Mouse (Mus musculus) thymus, adult 18-20 months (tissue): ENCODE measurements around the gene Oxct2b.
"Not testable (repeated sequence)": the region's sequence is repeated elsewhere in the genome, so short reads cannot be mapped to it uniquely, and the experiment has no call there.

Experiments
- DNase-seq, 2 experiments: peaks; one replicate each; pipeline ENCODE4 v3.0.0; 2022; ENCODE audit warnings: mixed read lengths in 2 of 2

Oxct2b gene

DNA sequence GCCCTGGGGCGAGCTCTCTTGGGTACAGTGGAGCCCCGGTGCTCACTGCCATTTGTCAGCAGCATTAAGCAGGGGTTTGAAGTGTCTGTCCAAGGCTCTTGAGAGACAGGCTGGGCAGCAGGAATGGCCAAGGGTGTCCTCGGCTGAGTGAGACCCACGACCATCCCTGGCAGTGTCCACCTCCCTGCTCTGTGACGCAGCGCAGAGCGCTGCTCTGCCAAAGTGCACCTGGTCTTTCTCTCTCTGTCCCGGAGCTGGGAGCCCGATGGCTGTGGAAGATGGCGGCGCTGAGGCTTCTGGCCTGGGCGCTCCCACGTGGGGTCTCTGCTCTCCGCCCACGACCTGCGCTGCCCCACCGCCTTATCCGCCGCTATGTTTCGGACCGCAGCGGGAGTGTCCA is at the start of gene Oxct2b:
Oxct2b (plus strand) TSS at position 256 of the 400 bp plus-strand sequence.
- DNase-seq, result no peak

DNA sequence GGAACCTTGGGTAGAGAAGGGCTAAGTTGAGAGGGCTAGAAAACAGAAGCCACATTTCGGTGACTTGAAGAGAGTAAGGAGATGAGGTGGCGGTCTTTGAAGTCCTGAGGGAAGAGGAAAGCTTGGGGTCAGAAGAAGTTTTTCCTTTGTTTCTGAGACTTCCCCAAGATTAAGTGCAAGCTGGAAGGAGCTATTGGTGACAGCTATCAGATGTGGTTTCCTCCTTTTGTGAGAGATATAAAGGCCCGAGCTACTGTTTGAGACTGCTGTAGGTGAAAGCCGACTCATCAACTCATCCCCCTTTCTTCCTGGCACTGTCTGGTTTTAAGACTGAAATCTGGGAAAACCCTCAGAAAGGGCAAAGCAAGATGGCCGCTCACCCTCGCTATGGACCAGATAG is 47.4 kb upstream of the Oxct2b start:
- DNase-seq, result no peak

DNA sequence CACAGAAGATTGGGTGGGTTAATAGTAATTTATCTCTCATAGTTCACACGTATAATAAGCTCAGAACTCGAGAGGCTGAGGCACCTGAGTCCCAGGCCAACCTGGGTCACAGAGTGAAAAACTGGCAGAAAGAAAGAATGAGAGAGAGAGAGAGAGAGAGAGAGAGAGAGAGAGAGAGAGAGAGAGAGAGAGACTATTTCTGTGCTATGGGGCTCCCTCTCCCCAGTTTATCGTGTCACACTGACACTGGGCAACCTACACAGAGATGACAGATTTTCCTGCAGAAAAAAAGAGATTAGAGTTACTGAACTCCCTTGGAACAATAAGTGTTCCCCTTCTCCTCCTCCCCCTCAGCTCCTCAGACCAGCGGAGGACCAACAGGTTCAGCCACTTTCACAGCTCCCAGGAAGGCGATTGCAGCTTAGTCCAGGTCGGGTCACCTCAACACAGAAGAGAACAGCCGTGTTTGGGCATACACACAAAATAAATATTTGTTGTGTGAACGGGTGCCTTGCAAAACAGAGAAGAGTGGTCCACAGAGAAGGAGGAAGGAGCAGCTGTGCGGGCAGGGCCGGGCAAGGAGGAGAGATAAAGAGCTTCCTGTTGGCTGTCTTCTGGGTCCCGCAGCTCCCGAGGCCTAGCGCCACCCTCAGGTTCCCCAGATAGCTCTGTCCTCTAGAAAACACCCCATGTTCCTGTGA is 44.6 kb upstream of the Oxct2b start:
- peak; percentile 11 to 32 for DNase-seq

DNA sequence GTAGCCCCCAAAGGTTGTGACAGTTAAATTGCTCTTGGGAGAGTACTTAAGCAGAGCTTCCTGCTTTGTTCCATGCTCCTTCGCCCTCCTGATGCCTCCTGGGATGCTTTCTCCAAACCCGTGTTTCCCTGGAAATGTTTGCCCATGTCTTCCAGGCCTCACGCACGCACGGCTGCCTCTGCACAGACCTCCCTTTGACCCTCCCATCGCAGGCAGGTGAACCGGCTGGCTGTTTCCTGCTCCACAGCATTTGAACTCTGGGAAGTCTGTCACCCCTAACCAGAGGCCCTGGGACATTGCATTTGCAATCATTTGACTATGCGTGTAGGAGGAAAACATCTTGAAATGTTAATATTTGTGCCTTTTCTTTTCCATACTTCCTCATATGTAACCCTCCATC is 39.1 kb upstream of the Oxct2b start:
- no peak for DNase-seq

DNA sequence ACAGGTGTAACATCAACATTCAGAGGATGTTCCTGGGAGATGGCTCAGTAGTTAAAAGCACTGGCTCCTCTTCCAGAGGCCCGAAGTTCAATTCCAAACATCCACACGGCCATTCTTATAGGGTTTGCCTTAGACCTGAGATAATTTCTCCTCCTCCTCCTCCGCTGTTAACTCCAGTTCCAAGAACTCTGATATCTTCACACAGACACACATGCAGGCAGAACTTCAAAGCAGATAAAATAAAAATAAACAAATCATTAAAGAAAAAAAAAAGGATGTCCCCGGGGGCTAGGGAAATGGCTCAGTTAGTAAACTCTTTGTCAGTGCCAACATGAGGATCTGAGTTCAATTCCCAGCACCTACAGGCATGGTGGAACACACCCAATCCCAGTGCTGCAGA is 37.8 kb upstream of the Oxct2b start:
- no peak for DNase-seq

DNA sequence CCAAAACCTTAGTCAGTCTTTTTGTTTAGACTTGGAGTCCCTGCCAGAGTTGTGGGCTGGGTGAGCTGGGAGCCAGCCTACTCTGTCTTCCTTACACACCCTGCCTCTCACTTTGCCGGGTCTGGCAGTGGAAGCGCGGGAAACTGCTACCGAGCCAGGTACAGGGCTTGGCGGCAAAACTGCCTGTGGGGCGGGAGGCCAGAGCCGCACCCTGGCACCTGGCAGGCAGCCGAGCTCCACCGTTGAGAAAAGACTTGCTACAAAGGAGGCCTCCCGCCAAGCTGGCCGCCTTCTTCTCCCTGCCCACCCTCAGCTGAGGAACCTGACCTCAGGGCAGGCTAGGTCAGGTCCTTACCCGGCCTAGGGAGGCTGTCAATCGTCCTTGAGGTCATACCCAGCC is 35.3 kb upstream of the Oxct2b start:
- no peak for DNase-seq

DNA sequence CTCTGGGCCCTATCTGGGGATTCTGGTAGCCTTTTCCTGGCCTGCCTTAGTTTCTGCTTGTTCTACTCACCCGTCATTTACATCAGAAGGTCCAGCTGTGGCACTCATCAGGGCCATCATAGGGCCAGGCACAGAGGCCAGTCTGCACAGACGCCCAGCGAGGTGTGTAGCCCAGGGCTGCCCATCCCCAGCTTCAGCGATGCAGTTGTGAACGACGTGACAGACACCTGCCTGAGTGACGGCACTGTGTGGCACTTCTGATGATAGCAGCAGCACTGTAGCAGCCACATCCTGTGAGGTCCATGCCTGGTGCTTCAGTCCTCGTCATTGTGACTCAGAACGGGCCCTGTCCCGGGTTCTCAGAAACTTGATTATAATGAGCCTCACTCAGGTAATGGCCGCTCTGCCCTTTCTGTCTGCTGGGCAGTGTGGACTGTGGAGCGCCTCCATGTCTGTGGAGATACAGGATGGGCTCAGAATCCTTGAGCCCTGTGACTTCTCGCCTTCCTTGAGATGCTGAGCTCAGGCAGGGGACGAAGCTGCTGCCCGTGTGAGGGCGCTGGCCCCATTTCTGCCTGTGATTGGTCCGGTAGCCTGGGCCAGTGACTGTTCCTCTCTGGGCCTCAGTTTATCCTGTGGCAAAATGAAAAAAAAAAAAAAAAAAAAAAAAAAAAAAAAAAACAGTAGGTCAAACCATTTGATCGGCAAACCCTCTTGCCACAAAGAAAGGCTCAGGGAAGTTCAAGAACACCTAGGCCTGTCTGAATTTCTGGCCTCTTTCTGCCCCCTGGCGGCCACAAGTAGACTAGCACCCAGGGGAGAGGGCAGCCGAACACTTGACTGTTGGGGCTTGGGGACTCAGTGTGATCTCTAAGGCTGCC is 33.5 kb upstream of the Oxct2b start:
- peak in 1 of 2 experiments; percentile 45 for DNase-seq

DNA sequence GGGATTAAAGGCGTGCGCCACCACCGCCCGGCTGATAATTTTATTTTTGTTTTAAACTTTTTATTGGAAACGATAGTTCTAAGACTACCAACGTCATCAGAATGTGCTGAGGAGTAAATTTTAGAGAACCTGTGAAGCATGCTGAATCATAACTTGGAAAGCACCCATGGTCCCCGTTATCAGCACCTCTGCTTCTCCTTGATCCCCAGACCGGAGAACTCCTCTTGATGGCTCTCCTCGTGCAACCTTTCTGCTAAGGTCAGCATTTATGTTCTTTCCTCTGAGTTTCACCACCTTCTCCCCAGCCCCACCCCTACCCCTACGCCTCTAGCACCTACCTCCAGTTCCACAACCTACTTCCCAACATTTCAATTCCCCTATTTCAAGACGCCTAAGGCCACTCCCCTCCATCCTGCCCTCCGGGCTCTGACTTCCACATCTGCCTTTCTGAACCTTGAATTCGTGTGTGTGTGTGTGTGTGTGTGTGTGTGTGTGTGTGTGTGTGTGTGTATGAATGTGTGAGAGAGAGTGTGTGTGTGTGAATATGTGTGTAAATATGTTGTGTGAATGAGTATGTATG is 32.7 kb upstream of the Oxct2b start:
- no peak for DNase-seq

DNA sequence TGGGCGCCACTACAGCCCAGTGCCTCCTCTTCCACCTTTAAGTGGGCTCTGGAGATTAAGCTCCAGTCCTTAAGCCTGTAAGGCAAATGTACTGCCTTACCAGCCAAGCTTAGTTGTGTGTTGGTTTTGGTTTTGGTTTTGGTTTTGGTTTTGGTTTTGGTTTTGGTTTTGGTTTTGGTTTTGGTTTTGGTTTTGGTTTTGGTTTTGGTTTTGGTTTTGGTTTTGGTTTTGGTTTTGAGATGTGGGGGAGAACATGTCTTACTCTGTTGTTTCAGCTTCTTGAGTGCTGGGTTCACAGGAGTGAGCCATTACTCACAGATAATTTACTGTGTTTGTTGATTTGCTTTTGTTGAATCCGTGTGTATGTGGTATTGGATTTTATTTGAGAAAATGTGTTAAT is 30.8 kb upstream of the Oxct2b start:
- DNase-seq, result no peak

DNA sequence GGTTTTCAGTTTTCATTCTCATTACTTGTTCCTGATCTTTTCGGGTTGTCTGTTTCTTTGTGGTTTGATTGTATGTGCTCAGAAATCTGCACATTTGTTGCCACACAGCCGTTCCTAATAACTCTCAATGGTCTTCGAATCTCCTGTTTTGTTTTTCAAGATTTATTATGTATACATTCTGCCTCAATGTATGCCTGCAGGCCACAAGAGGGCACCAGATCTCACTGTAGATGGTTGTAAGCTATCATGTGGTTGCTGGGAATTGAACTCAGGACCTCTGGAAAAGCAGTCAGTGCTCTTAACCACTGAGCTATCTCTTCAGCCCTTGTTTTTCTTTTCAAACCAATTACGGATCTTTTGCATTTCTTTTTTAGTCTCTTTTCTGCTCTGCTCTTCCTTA is 29.7 kb upstream of the Oxct2b start:
- DNase-seq, result no peak

DNA sequence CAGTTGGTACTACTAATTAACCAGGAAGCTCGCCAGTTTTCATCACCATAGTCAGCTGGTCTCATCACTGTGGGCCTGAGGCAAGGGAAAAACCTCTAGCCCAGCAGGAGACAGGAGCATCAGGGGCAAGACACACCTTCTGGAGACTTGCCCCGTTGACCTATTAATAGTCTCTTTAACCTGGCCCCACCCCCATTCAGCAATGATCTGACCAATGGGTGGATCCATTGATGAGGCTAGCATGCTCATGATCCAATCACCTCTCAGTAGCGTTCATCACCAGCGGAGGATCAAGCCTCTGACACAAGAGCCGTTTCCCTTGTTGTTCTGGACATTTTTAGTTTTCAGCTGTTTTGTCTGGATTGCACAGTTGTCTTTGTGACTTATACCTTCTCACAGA is 23.4 kb upstream of the Oxct2b start:
- DNase-seq, result no peak

DNA sequence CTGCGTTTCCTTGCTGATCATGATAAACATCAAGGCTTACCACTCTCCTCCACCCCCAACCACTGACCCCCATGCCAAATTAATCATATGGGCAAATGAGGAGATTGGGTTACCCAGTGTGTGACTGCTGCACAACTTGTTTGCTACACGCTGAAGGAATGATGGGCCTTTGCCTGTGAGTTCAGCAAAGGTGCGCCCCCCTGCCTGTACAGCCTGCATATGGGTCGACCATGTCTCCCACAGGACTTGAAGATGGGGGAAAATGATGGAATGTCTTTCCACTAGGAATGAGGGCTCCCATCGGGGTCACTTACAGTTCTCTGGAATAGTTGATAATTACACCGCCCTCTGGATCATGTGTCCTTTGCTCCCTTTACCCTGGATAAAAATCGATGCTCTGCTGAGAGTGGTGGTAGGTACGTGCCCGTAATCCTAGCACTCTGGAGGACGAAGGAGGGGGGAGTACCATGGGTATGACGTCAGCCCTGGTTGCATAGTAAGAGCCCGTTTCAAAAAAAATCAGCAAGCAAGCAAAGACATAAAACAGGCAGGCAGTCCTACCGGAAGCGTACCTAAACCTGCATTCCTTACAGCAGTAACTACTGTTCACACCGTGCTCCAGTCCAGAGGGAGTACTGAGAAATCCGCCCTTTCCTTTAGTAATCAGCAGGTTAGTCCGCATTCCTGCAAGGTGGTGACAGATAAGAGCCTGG is 22.8 kb upstream of the Oxct2b start:
- DNase-seq, result no peak

DNA sequence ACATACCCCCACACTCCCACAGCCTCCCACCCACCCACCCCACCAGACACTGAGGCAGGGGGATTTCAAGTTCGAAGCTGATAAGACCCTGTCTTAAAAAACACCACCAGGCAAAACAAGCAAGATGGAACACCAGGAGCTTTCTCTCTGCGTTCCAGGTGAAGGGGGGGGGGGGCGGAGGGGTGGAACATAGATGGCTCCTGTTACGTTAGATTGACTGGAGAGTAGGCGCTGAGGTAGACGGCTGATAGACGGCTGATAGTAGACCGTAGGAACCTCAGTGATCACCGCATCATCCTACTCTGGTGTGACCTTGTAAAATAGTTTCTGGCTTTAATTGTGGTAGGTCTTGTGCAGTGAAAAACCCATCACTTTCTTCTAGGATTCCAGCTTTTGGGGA is 22.2 kb upstream of the Oxct2b start:
- DNase-seq, result no peak

DNA sequence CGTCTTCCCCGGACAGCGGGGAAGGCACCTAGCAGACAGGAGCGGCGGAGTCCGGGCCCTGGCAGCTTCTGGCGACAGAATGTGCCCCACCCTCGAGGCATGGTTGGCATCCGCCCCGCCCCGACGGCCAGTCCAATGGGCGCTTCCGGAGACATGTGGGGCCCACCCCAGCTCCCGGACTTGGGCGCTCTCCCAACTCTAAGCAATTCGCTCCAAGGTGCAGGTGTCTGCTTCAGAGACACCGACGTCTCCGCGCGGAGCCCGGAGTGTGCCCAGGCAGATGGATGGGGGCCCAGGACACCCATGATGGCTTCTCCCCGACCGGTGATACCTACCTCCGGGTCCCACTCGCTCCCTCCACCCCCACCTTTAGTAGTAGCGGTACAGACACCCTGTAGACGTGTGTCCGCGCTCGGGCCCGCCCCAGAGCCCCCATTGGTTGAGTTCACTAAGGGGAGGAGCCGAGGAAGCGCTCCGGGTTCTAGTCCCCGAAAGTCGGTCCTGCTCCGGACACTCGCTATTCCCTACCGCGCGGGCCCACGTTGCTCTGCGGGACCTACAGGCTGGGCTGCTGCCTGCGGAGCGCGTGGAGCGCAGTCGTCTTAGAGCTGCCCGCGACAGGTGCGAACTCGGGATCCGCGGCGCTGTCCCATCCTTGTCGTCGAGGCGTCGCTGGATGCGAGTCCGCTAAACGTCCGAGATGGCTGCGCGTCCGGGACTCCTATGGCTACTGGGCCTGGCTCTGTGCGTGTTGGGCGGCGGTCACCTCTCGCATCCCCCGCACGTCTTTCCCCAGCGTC is 11.2 kb upstream of the Oxct2b start, which contains the start of gene Bmp8b:
Bmp8b (plus strand) TSS at position 515 of the 800 bp plus-strand sequence.
- DNase-seq, result no peak

DNA sequence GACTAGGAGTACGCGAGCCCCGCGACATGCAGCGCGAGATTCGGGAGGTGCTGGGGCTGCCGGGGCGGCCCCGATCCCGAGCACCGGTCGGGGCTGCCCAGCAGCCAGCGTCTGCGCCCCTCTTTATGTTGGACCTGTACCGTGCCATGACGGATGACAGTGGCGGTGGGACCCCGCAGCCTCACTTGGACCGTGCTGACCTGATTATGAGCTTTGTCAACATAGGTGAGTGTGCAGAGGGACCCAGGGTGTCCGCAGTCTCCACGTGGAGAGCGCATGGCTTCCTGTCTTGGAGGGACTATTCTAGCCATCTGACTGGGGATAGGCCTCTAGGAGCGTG is 10.6 kb upstream of the Oxct2b start:
- no peak for DNase-seq

DNA sequence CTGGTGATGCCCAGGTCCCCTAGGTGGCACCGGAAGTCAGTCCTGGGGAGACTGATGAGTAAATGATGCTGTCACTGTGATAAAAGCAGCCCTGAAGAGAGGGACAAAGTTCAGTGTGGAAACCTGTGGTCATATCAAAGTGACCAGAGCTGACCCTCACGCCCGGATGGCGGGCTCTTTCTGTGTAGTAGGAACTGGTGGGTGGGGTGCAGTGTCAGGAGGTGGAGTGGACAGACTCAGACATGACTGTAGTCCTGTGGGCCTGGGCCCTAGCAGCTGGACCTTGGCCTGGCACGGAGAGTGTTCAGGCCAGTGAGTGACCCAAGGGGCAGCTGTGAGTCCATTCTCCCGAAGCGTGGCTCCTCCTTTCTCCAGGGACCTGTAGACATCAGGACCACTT is 10.1 kb upstream of the Oxct2b start:
- not testable (repeated sequence) for DNase-seq

DNA sequence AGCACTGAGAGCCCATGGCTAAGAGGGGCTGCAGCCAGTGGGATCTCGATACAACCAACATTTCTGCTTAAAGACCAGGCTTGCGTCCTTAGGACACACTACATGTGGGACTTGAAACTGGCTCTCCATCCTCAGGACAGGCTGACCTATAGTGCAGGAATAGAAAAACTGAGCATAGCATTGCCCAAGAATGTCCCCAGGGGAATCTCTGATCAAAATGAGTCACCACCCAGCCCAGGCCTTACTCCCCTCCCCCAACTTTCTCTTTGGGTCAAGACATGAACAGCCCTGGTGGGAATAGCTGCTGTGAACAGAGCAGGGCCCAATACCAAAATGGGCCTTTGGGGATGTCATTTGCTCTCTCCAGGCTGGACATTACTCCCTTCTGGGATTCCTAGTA is 9.2 kb upstream of the Oxct2b start:
- no peak for DNase-seq

DNA sequence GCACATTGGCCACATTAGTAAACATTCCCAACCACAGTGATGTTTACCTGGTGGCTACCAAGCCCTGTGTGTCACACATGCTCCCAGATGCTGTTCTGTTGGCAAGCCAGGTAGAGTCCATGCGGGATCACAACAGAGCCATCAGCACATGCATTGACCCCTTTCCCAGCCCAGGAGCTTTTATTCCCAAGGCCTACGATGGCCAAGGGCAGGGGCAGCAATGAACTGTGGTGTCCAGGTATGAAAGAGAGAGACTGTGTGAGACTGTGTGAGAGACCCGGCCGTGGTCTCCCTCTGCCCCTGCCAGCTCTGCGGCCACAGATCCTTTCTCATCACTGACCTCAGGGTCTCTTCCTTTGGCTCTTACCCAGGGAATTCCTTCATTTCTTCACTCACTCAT is 8.0 kb upstream of the Oxct2b start:
- no peak for DNase-seq

DNA sequence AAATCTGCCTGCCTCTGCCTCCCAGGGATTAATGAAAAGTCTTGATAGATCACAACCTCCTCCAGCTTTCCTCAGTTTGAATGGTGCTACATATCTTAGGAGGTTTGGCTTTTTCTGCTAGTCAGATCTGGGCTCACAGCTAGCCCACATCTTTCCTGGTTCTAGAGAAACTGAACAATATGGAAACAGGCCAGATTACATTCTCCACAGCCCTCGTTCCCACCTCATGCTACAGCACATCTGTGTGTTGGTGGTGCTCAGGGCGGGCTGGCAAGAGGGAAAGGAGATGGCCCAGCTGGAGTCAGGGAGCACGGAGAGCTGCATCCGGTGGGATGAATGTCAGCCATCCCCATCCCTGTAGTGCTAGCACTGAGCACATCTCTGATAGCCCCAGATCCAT is 5.3 kb upstream of the Oxct2b start:
- no peak for DNase-seq

DNA sequence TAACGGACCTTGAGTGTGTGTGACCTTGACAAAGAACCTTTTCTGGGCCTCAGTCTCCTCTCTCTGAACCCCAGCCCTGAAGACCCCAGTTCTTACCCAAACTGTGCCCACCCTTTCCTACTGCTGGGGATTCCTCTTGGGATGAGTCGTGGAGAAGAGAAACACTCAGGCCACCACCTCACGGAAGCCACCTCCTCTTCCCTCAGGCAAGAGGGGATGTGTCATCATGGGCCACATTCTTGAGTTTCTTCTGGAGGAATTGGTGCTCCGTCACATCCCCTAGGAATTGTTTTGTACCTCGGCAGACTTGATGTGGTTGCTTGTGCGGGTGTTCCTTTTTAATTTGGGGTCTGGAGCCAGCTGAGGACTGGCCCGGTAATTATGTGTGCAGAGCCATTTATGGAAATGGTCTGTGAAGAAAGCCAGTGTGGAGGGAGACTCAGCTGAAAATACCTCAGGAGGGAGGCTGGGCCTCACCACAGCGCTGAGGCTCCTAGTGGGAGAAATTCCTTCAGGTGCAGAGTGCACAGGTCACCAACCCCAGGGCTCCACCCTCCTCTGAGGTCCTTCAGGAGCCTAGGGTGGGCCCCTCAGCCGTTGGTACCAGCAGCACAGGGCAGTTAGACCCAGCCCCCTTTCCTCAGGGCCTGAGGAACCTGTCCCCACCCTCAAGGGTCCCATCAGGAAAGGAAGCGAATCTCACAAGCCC is 4.6 kb upstream of the Oxct2b start:
- DNase-seq, result not testable (repeated sequence)

DNA sequence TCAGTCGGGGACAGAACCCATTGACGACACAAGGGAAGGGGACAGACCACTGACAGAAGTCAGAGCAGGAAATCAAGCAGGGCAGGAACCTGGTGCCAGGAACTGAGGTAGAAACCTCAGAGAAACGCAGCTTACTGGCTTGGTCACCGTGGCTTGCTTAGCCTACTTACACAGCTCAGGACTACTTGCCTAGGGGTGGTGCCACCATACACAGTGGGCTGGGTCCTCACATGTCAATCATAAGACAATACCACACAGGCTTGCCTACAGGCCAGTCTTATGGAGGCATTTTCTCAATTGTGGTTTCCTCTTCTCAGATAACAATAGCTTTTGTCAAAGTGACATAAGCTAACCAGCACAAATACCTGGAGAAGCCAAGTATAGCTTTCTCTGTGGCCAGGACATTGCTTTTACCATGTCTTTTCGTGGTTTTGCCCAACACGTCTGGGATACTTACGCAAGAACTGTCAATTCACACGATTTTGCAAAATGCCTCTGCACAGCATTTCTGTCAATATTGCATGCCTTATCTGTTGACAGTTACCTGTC is 3.8 kb upstream of the Oxct2b start:
- no peak for DNase-seq
